Mouse (Mus musculus): ENCODE data around the gene Cacna1d. TPM values are rescaled to one million over a fixed set of nuclear protein-coding genes. Genes with fewer than 3 reads are reported as not detected.

Gene Cacna1d
- total RNA-seq, 2 experiments from 2014 or later: 3.7 to 3.9 TPM

DNA sequence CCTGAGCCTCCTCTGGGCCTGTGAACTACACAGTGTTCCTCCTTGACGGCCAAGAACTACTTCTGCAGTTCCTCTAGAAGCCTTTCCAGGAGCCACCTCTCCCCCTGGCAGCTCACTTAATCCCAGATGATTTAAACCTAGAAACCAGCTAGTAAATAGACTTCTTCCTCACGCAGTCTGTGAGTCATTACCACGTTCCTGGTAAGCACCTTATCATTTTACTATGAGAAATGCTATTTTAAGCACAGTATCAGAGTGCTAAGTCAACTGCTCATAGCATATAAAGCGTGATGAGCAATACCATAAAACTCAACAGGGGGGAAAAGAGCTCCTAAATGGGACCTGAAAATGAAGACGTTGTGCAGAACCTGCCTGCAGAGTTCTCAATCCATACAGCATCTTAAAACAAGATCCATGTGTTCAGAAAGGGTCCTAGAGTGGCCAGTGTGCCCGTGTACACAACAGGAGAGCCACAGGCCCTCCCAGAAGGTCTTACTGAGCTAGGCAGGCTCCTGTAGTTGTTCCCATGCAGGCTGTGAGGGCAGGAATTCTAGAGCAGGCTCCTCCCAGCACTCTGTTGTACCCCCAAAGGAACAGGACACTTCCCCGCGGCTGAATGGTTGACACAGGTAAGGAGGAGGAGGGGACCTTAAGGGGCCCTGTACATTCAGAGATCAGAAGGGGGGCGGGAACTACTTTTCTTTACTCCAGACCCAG lies 377.7 kb downstream of the Cacna1d start:
- ATAC-seq (ENCODE audit: poor library complexity, severe bottlenecking): no peak

- ATAC-seq (ENCODE audit: poor library complexity, severe bottlenecking): peak; percentile 62
Observed at GRCm38 (mm10) chr14:30109079-30109478, 382.2 kb downstream of the Cacna1d start.

- peak; percentile 70 for ATAC-seq (ENCODE audit: poor library complexity, severe bottlenecking)
Observed at GRCm38 (mm10) chr14:30106550-30106949, 384.7 kb downstream of the Cacna1d start.

- no peak for ATAC-seq (ENCODE audit: poor library complexity, severe bottlenecking)
Observed at GRCm38 (mm10) chr14:30105551-30105950, 385.7 kb downstream of the Cacna1d start.

- no peak for ATAC-seq (ENCODE audit: poor library complexity, severe bottlenecking)
Observed at GRCm38 (mm10) chr14:30103946-30104536, 387.2 kb downstream of the Cacna1d start.

GRCm38 (mm10) chr14:30097239-30097638 lies 394.0 kb downstream of the Cacna1d start:
- no peak for ATAC-seq (ENCODE audit: poor library complexity, severe bottlenecking)

DNA sequence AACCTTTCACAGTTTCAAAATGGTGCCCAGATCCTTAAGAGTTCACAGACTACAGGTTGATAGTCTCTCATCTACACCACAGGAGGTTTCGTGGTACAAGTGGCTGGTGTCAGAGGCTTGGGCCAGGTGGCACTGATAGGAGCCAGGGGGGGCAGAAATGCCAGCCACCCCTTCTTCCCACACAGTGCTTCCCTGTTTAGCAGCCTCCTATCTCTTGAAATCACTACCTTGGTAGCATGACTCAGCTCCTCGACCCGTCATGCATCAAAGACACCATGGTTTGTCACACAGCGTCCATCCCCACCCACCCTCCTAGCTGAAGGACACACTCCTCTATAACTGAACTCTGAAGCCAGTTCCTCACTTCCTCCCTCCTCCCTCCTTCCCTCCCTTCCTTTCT lies 398.8 kb downstream of the Cacna1d start:
- no peak for ATAC-seq (ENCODE audit: poor library complexity, severe bottlenecking)

- no peak for ATAC-seq (ENCODE audit: poor library complexity, severe bottlenecking)
Observed at GRCm38 (mm10) chr14:30092021-30092420, 399.2 kb downstream of the Cacna1d start.

DNA sequence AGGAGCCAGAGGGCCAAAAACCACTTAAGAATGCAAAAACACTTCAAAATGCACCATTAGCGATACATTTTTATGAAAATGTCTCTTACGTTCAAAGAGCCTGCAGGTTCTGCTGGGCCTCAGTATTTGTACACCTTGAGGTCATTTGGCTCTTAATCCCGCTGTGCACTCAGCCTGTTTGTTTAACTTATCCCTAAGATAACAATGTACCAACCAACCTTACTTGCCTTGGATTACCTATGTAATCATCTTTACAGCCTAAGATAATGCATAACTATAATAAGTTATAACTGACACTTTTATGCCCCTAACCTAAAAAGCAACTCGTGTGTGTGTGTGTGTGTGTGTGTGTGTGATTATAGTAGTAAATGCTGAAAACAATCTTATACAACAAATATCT lies 411.5 kb downstream of the Cacna1d start:
- no peak for ATAC-seq (ENCODE audit: poor library complexity, severe bottlenecking)

GRCm38 (mm10) chr14:30078115-30078808 lies 413.0 kb downstream of the Cacna1d start:
- ATAC-seq (ENCODE audit: poor library complexity, severe bottlenecking): no peak

GRCm38 (mm10) chr14:30075268-30075887 lies 415.9 kb downstream of the Cacna1d start:
- ATAC-seq (ENCODE audit: poor library complexity, severe bottlenecking): no peak

GRCm38 (mm10) chr14:30068566-30068965 lies 422.7 kb downstream of the Cacna1d start:
- no peak for ATAC-seq (ENCODE audit: poor library complexity, severe bottlenecking)

GRCm38 (mm10) chr14:30066752-30067151 lies 424.5 kb downstream of the Cacna1d start:
- ATAC-seq (ENCODE audit: poor library complexity, severe bottlenecking): no peak

- ATAC-seq (ENCODE audit: poor library complexity, severe bottlenecking): no peak
Observed at GRCm38 (mm10) chr14:30064864-30065263, 426.4 kb downstream of the Cacna1d start.

DNA sequence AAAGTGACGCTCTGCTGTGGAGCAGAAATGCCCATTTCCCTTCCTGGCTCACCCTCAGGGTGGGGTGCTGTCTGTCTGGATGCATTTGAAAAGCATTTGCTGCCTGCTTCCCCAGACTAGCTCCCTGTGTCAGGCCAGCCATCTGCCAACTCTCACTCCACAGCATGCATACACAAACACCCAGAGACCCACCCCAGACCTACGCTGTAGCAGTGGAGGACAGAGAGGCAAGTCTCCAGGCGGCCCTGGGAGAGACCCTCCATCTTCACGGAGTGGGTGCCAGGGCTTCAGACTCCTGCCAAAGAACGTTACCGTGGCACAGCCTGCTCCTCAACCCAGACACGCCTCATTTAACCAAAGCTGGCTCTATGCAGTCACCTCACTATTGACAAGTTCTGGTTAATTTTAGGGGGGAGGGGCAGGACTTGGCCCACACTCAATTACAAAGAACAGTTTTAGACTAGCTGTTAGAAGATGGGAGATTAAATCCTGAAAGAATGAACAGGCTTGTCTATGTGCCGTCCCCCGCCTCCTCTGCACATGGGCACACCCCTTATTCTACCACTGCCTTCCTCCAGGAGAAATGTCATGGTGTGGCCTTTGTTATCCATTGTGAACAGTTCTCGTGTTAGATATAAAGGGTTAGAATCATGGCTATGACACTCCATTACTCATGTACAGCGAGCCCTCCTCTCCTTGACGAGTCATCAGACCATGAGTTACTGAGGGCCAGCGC lies 435.1 kb downstream of the Cacna1d start:
- ATAC-seq (ENCODE audit: poor library complexity, severe bottlenecking): no peak

- ATAC-seq (ENCODE audit: poor library complexity, severe bottlenecking): no peak
Observed at GRCm38 (mm10) chr14:30054922-30055321, 436.3 kb downstream of the Cacna1d start.

GRCm38 (mm10) chr14:30050280-30050679 lies 441.0 kb downstream of the Cacna1d start:
- ATAC-seq (ENCODE audit: poor library complexity, severe bottlenecking): no peak

DNA sequence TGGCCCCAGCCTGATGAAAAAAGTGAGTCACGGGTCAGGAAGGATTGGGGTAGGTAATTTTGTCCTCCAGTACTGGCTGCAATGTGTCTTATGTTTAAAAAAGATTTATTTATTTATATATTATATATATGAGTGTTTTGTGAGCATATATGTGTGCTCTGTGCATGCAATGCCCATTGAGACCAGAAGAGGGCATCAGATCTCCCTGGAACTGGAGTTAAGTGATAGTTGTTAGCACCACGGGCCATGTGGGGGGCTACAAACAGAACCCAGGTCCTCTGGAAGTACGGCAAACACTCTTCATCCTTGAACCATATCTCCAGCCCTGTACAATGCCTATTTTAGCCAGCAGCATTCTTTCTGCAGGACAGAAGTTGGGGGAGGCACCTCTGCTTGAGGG lies 443.2 kb downstream of the Cacna1d start:
- ATAC-seq (ENCODE audit: poor library complexity, severe bottlenecking): no peak

- ATAC-seq (ENCODE audit: poor library complexity, severe bottlenecking): no peak
Observed at GRCm38 (mm10) chr14:30046976-30047375, 444.3 kb downstream of the Cacna1d start.

GRCm38 (mm10) chr14:30045704-30046220 lies 445.5 kb downstream of the Cacna1d start:
- no peak for ATAC-seq (ENCODE audit: poor library complexity, severe bottlenecking)

DNA sequence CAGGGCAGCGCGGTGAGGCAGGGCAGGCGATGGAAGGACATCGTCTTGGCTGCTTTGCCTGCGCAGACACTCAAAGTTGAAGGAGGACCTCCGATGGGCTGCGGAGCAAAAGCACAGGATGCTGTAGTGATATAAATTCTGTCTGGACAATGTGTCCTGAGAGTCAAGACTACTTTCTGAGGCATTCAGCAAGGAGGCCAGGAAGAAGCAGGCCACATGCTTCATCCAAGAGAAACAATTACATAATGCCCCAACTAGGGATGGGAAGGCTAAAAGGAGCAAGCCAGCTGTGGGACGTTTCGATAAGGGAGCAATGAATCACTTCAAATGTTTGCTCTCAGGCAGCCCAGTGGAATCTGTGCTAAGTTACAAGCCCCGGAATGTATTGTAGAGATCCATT lies 446.0 kb downstream of the Cacna1d start:
- no peak for ATAC-seq (ENCODE audit: poor library complexity, severe bottlenecking)
